Mouse (Mus musculus): ENCODE measurements around the gene Gab2. TPM values are rescaled to one million over a fixed set of nuclear protein-coding genes. Genes with fewer than 3 reads are reported as not detected.

Gab2 gene
- 11.0 TPM for polyA plus RNA-seq (2015; fragmentation: Illumina TruSeq; extraction: RNeasy Lipid Tissue Mini Kit (QIAGEN cat#74804); ENCODE audit: low read depth, low replicate concordance)

GRCm38 (mm10) chr7:97081242-97081958 is at the start of gene Gab2:
Gene Gab2 (plus strand): TSS chr7:97081586.

GRCm38 (mm10) chr7:97331726-97332666 is 250.6 kb downstream of the Gab2 start, which contains the start of the genes Usp35 and Kctd21:
Gene Usp35 (minus strand): TSS chr7:97332020.
Gene Kctd21 (plus strand): TSS chr7:97332327.

Other genes with a start within 250 kb of the Gab2 start
- gene Nars2, start 130.1 kb upstream of the Gab2 start, polyA plus RNA-seq (2015; fragmentation: Illumina TruSeq; extraction: RNeasy Lipid Tissue Mini Kit (QIAGEN cat#74804); ENCODE audit: low read depth, low replicate concordance), result 15.1 TPM